Mouse (Mus musculus): ENCODE measurements around the gene Rgs8.

GRCm38 (mm10) chr1:153717990-153718389, 65.2 kb downstream of the Rgs8 start:
- no peak for TF ChIP-seq CTCF (IDR thresholded peaks at IDR 0.05; ENCODE audit: insufficient read depth, low read depth, low read length)
- TF ChIP-seq POLR2A (IDR thresholded peaks at IDR 0.05; ENCODE audit: insufficient read depth, low read depth, low read length): no peak
